ENCODE assay signal across 10 mouse cellular contexts in the genomic region with DNA sequence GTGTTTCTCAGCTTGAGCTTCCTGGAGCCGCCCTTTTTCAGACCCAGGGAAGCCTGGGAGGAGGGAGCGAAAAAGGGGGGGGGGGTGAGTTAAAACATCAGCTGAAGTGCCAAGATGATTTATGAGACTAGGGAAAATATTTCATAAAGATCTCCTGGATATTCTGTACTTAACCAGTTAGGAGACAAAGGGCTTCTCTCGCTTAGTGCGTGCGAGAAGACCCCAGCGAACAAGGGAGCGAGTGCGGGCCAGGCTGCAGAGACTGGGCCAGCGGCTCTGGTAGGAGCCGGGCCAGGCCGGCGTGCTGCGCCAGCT. TPM values are rescaled to one million over a fixed set of nuclear protein-coding genes. Genes with fewer than 3 reads are reported as not detected.
DNase-seq lines count a peak whose midpoint lies in the region; ATAC-seq and TF ChIP-seq lines count a peak whose summit lies in the region.
"Had no signal": no experiment of that assay in that cellular context is flagged by ENCODE, and none has a peak within 500 bp of the region (broad histone marks: within the 10 kb centered on the region; RNA-seq: fewer than 3 reads in every experiment).

No protein-coding gene starts in this region.

- peaks cover 36% of the 10 kb centered on the region for H3K4me1 ChIP-seq in kidney, embryonic 16.5 days (ENCODE audit: insufficient read depth, low read length)
- H3K4me1 ChIP-seq in embryonic facial prominence, embryonic 15.5 days: peaks cover 40% of the 10 kb centered on the region
- peaks cover 52% of the 10 kb centered on the region for H3K4me1 ChIP-seq in hindbrain, embryonic 15.5 days (replicated peaks)

- peak overlapping the region; percentile 93 for H3K9ac ChIP-seq in kidney, embryonic 16.5 days (replicated peaks; ENCODE audit: low read length)
- no peak overlapping the region for H3K9ac ChIP-seq in embryonic facial prominence, embryonic 15.5 days
- peak overlapping the region; percentile 33 for H3K9ac ChIP-seq in hindbrain, embryonic 15.5 days

- peaks cover 57% of the 10 kb centered on the region for H3K27me3 ChIP-seq in kidney, embryonic 16.5 days (ENCODE audit: insufficient read depth, low read length)
- peaks cover 94% of the 10 kb centered on the region for H3K27me3 ChIP-seq in embryonic facial prominence, embryonic 15.5 days
- peaks cover 53% of the 10 kb centered on the region for H3K27me3 ChIP-seq in hindbrain, embryonic 15.5 days
- peaks cover 82% of the 10 kb centered on the region for H3K27me3 ChIP-seq in myocyte (ENCODE audit: control insufficient read depth, insufficient read depth, insufficient read length)

- no peaks in the 10 kb centered on the region for H3K9me3 ChIP-seq in kidney, embryonic 16.5 days (ENCODE audit: low read length)
- H3K9me3 ChIP-seq in embryonic facial prominence, embryonic 15.5 days (replicated peaks): no peaks in the 10 kb centered on the region
- H3K9me3 ChIP-seq in hindbrain, embryonic 15.5 days: no peaks in the 10 kb centered on the region

- no peak for TF ChIP-seq POLR2A in myocyte (IDR thresholded peaks at IDR 0.05; ENCODE audit: insufficient read length, low read depth)

- H3K4me2 ChIP-seq in kidney, embryonic 16.5 days (replicated peaks; ENCODE audit: low read depth, low read length): peak overlapping the region; percentile 78
- H3K4me2 ChIP-seq in embryonic facial prominence, embryonic 15.5 days (replicated peaks): peak overlapping the region; percentile 57
- H3K4me2 ChIP-seq in hindbrain, embryonic 15.5 days: peak overlapping the region; percentile 52
- peak overlapping the region; percentile 2 for H3K4me2 ChIP-seq in myocyte (ENCODE audit: low read depth)

- no peak for ATAC-seq in kidney, embryonic 16.5 days (ENCODE audit: low FRiP score, low TSS enrichment)
- ATAC-seq in embryonic facial prominence, embryonic 15.5 days (ENCODE audit: insufficient number of reproducible peaks, low FRiP score, low TSS enrichment, low read depth): no peak
- ATAC-seq in hindbrain, embryonic 15.5 days (ENCODE audit: low FRiP score, low read depth): peak; percentile 13; the same call in 1 of the 2 replicates

- H3K27ac ChIP-seq in kidney, embryonic 16.5 days (ENCODE audit: low read length): peak overlapping the region; percentile 98
- H3K27ac ChIP-seq in embryonic facial prominence, embryonic 15.5 days (replicated peaks): no peak overlapping the region
- H3K27ac ChIP-seq in hindbrain, embryonic 15.5 days (replicated peaks): peak overlapping the region; percentile 80

- H3ac ChIP-seq in myocyte (ENCODE audit: control insufficient read depth, insufficient read length): no peak overlapping the region

- intact Hi-C loops in left cerebral cortex, postnatal 25 days (cut with DNase I): loop anchor here (5.0 to 10.0 kb wide), 3 partner anchors 82 to 319 kb away; a partner anchor contains a TSS

- peaks cover 2% of the 10 kb centered on the region; the same call in 1 of the 2 replicates for H3K36me3 ChIP-seq in kidney, embryonic 16.5 days (ENCODE audit: insufficient read depth, low read length)
- no peaks in the 10 kb centered on the region for H3K36me3 ChIP-seq in embryonic facial prominence, embryonic 15.5 days
- H3K36me3 ChIP-seq in hindbrain, embryonic 15.5 days: no peaks in the 10 kb centered on the region
- H3K36me3 ChIP-seq in myocyte (ENCODE audit: control insufficient read depth, insufficient read depth): no peaks in the 10 kb centered on the region

- 0% methylated on average over 13 of the region's 13 CpGs for WGBS in kidney, embryonic 16.5 days
- under 1% methylated on average over 13 of the region's 13 CpGs for WGBS in embryonic facial prominence, embryonic 15.5 days
- 0% methylated on average over 13 of the region's 13 CpGs for WGBS in hindbrain, embryonic 15.5 days

- DNase-seq in kidney, postnatal 25 days: no peak
- DNase-seq in left cerebral cortex, postnatal 25 days (ENCODE audit: low spot score in 2 of 2): no peak
- DNase-seq in spleen, adult 18-20 months: no peak
- no peak for DNase-seq in layer of hippocampus, postnatal 25 days (ENCODE audit: extremely low spot score in 1 of 2, low spot score in 1 of 2)

- no peaks in the 10 kb centered on the region for H3K79me2 ChIP-seq in myocyte (ENCODE audit: control insufficient read depth, insufficient read depth)

- H3K4me3 ChIP-seq in kidney, embryonic 16.5 days (ENCODE audit: low read length): peak overlapping the region; percentile 73
- H3K4me3 ChIP-seq in embryonic facial prominence, embryonic 15.5 days (replicated peaks): peak overlapping the region; percentile 36
- H3K4me3 ChIP-seq in hindbrain, embryonic 15.5 days: peak overlapping the region; percentile 40
- H3K4me3 ChIP-seq in myocyte: no peak overlapping the region

TF ChIP-seq in myocyte, 11 proteins besides CTCF, POLR2A, EP300 and RAD21:
- TF ChIP-seq REST (IDR thresholded peaks at IDR 0.05; ENCODE audit: insufficient read depth, insufficient read length) (no peak), CEBPB (IDR thresholded peaks at IDR 0.05; ENCODE audit: insufficient read depth, poor library complexity, severe bottlenecking) (no peak), TCF3 (IDR thresholded peaks at IDR 0.05; ENCODE audit: insufficient read length, low read depth) (no peak)

RNA-seq across cellular contexts. Expression of a gene that starts 0.5 kb away (rescaled TPM):
- polyA plus RNA-seq in kidney, embryonic 16.5 days (2015; fragmentation: Nextera tagmentation; extraction: Ambion mirVana): 23.8 and 33.2 TPM in 2 replicates
- 0.08 TPM in 1 of 2 replicates, not detected in the other for polyA plus RNA-seq in embryonic facial prominence, embryonic 15.5 days (2015; fragmentation: Nextera tagmentation; extraction: Ambion mirVana)
- 12.3 and 15.5 TPM in 2 replicates for polyA plus RNA-seq in hindbrain, embryonic 15.5 days (2015; fragmentation: Nextera tagmentation; extraction: Ambion mirVana)
- polyA plus RNA-seq in myocyte (2012; fragmentation: generic; extraction: Trizol): not detected
- total RNA-seq in left cerebral cortex, postnatal 25 days (2021): under 1 TPM; 0.11 to 0.16 TPM
- under 1 TPM; 0.30 to 0.52 TPM for total RNA-seq in layer of hippocampus, postnatal 25 days (2021)
- polyA plus RNA-seq: intestine, embryonic 14.5 days; liver, embryonic 16.5 days had no signal

Comparison
In these comparisons a context has a peak if more than half of its experiments do, and no peak if none do; other contexts are left out.
1. H3K4me2 ChIP-seq: peak in every context shown above with its lines; median percentile 78 in kidney, embryonic 16.5 days; 57 in embryonic facial prominence, embryonic 15.5 days; 52 in hindbrain, embryonic 15.5 days; 2 in myocyte.
2. RNA of a gene that starts 0.5 kb away (polyA plus RNA-seq): 23.8 to 33.2 TPM in kidney, embryonic 16.5 days and 12.3 to 15.5 TPM in hindbrain, embryonic 15.5 days; 0.08 TPM in embryonic facial prominence, embryonic 15.5 days and not detected in myocyte (single experiment); every median in the first group is over 10 times any median in the second.